Mouse (Mus musculus) G1E-ER4 (cell line): ENCODE data around the gene Olfr728. TPM values are rescaled to one million over a fixed set of nuclear protein-coding genes. Genes with fewer than 3 reads are reported as not detected.

ENCODE experiments used
- GATA1 ChIP-seq: IDR thresholded peaks from one replicate; pipeline ENCODE4 v1.8.0; 2012; ENCODE audit warnings: low read length, inconsistent platforms
- polyA plus RNA-seq: library from polyadenylated mRNA; stranded (reverse); fragments of >175 nt; gene quantifications from 2 replicates; pipeline ENCODE4 v1.2.3, GENCODE M21; 2012

Olfr728 gene
- not detected in 2 replicates for polyA plus RNA-seq

DNA sequence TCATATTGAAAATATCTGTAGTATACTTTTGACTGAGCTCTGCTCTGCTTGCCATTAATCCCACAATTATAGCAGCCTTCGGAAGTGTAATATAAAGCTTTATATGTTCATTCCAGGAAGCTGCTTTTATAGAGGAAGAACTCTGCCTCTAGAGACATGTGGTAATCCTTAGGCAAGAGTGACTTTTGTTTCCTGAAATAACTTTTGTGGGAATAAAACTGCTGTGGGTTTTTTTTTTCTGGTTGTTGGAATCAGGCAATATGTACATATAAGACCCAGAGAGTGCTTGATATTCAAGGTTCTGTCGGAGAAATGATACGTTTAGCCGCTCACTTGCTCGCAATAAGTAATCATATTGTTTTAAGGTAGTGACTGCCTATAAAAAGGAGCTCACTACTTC lies at the start of gene Olfr728:
Gene Olfr728 (minus strand): TSS at position 101 of the 400 bp plus-strand sequence.
- TF ChIP-seq GATA1, result no peak

DNA sequence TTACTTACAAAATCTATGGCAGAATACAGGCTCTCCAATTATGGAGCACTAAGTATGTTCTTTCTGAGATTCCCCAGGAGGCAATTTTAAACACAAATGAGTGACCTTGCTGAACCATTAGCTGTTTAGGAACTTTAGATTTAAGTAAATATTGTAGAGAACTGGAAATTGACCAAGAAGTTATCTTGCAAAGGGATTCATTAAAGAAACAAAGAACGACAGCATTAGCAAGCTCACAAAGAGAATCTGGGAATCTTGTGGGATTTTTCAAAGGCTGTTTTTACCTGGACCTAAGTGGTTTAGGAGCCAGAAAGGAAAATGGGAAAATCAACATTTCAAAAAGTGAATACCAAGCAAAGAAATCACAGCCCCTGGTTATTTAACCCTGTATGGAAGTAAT lies 45.6 kb upstream of the Olfr728 start, which contains the start of gene Olfr730:
Gene Olfr730 (minus strand): TSS at position 101 of the 400 bp plus-strand sequence.
- no peak for TF ChIP-seq GATA1

DNA sequence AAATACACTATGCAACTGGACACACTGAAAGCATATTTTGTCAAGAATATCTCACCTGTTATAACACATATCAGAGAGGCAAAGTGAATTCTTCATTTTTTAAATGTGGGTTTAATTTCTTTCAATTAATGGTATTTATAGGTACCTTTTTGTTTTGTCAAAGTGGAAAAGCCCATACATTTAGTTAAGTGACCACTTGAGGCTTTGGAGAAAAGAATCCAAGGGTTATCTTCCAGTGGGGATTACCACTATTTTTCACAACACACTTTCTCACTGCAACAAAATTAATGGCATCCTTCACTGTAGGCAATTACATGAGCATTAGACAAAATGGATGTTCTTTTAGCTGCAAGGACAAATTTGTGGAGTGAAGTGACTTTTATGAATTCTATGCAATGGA lies 10.3 kb upstream of the Olfr728 start, which contains the start of gene Olfr729:
Gene Olfr729 (minus strand): TSS at position 101 of the 400 bp plus-strand sequence.
- TF ChIP-seq GATA1, result no peak

DNA sequence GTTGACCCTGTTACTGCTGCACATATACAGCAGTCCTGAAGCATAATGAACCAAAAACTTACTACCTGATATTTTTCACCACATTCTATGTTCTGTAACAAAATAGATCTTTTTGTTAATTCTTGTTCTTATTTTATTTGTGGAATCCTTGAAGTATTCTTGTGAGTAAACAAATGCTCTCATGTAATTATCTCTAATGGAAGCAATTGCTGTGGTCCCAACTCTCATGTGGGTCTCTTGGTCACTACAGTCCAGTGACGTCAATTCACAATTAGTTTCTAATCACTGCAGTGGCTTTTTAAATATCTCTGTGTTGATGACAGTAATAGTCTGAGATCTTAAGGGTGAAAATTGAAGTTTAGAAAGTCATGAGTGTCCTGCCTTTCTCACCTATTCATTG lies 19.6 kb downstream of the Olfr728 start, which contains the start of gene Olfr727:
Gene Olfr727 (plus strand): TSS at position 301 of the 400 bp plus-strand sequence.
- TF ChIP-seq GATA1, result no peak

DNA sequence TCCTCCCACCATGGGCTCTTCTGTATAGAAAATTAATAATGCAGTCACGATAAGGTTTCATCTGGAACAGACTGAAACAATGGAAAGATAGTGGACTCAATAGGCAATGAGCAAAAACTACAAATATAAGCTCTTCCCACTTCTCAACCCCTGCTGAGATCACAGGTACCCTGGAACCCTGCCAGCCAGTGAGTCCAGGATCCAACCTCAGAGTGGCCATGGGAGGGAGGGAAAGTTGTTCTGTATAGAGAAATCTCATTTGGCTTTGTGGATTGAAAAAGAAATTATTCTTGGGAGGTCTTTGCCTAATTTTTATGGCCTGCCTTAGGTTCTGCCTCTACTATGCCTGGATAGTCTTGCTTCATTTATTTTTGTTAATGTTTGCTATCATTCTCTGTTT lies 51.6 kb downstream of the Olfr728 start, which contains the start of gene Olfr726:
Gene Olfr726 (minus strand): TSS at position 101 of the 400 bp plus-strand sequence.
- TF ChIP-seq GATA1, result no peak

Other genes starting within 250 kb of the Olfr728 start
- not detected in 2 replicates for gene Olfr722, start 240.7 kb downstream of the Olfr728 start, polyA plus RNA-seq
- gene Olfr723, start 210.9 kb downstream of the Olfr728 start, polyA plus RNA-seq, result not detected in 2 replicates
- not detected in 2 replicates for gene Olfr724, start 179.4 kb downstream of the Olfr728 start, polyA plus RNA-seq
- not detected in 2 replicates for gene Olfr725, start 102.3 kb downstream of the Olfr728 start, polyA plus RNA-seq
- not detected in 2 replicates for gene Olfr726, start 51.7 kb downstream of the Olfr728 start, polyA plus RNA-seq
- gene Olfr727, start 19.5 kb downstream of the Olfr728 start, polyA plus RNA-seq, result not detected in 2 replicates
- gene Olfr729, start 10.2 kb upstream of the Olfr728 start, polyA plus RNA-seq, result not detected in 2 replicates
- not detected in 2 replicates for gene Olfr730, start 45.5 kb upstream of the Olfr728 start, polyA plus RNA-seq
- not detected in 2 replicates for gene Olfr731, start 99.2 kb upstream of the Olfr728 start, polyA plus RNA-seq
- gene Olfr732, start 141.5 kb upstream of the Olfr728 start, polyA plus RNA-seq, result not detected in 2 replicates
- not detected in 2 replicates for gene Olfr733, start 158.8 kb upstream of the Olfr728 start, polyA plus RNA-seq
- not detected in 2 replicates for gene Olfr734, start 184.1 kb upstream of the Olfr728 start, polyA plus RNA-seq
- gene Olfr735, start 206.2 kb upstream of the Olfr728 start, polyA plus RNA-seq, result not detected in 2 replicates
- gene Tlr11, start 215.2 kb upstream of the Olfr728 start, polyA plus RNA-seq, result not detected in 2 replicates
- not detected in 2 replicates for gene Olfr736, start 238.5 kb upstream of the Olfr728 start, polyA plus RNA-seq